In the genomic region with DNA sequence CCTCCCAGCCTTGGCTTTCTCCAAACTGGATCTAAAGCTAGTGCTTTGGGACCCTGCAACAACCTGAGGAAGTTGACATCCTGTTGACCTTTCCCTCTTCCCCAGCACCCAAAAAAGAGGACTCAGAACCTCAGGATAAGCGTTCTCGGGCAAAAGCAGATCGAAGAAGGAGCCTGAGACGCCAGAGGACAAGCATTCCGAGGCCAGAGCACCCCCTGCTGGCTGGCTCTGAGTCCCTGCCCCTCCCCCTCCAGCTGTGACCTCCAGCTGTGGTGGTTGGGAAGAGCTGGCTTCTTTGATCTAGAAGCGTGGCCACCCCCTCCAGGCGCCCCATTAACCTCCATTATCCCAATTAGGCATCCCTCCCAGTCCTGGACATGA, we compare ENCODE assay signal across 8 mouse cellular contexts. TPM values are rescaled to one million over a fixed set of nuclear protein-coding genes. Genes with fewer than 3 reads are reported as not detected.
DNase-seq lines count a peak whose midpoint lies in the region; ATAC-seq and TF ChIP-seq lines count a peak whose summit lies in the region.

No protein-coding gene starts in this region.

- no peaks in the 10 kb centered on the region for H3K79me3 ChIP-seq in C2C12 (ENCODE audit: low read depth)

- TF ChIP-seq EP300 in stomach, postnatal 0 days (optimal IDR thresholded peaks at IDR 0.05): no peak

- H3K4me2 ChIP-seq in heart, embryonic 15.5 days: peak overlapping the region; percentile 99
- H3K4me2 ChIP-seq in liver, embryonic 16.5 days (ENCODE audit: low read depth, low read length): peak overlapping the region; percentile 95
- peak overlapping the region; percentile 98 for H3K4me2 ChIP-seq in neural tube, embryonic 12.5 days (replicated peaks)
- peak overlapping the region; percentile 97 for H3K4me2 ChIP-seq in stomach, postnatal 0 days (replicated peaks; ENCODE audit: low read depth)

- TF ChIP-seq CTCF in C2C12 (IDR thresholded peaks at IDR 0.05; ENCODE audit: control insufficient read depth, insufficient read depth, insufficient read length): peak; percentile 98
- peak; percentile 74 for TF ChIP-seq CTCF in bone marrow macrophage, adult 2 months (IDR thresholded peaks at IDR 0.05; ENCODE audit: low read depth, low read length)
- TF ChIP-seq CTCF in stomach, postnatal 0 days (IDR thresholded peaks at IDR 0.05; ENCODE audit: low read depth): peak; percentile 97

- H3K4me1 ChIP-seq in bone marrow macrophage, adult 2 months (ENCODE audit: control insufficient read depth, insufficient read depth, low read length): peaks cover 4% of the 10 kb centered on the region
- H3K4me1 ChIP-seq in forebrain, embryonic 10.5 days: peaks cover 36% of the 10 kb centered on the region
- peaks cover 18% of the 10 kb centered on the region for H3K4me1 ChIP-seq in heart, embryonic 15.5 days (replicated peaks)
- peaks cover 23% of the 10 kb centered on the region for H3K4me1 ChIP-seq in liver, embryonic 16.5 days (ENCODE audit: control insufficient read depth, low read depth, low read length)
- H3K4me1 ChIP-seq in neural tube, embryonic 12.5 days: peaks cover 19% of the 10 kb centered on the region
- 0 out of 2 replicates have a peak, but pooled peaks cover 3% of the 10 kb centered on the region for H3K4me1 ChIP-seq in stomach, postnatal 0 days (replicated peaks; ENCODE audit: control insufficient read depth, insufficient read depth)

- peak overlapping the region; percentile 29 for H3K4me3 ChIP-seq in C2C12 (ENCODE audit: insufficient read depth, poor library complexity, severe bottlenecking)
- H3K4me3 ChIP-seq in bone marrow macrophage, adult 2 months (ENCODE audit: insufficient read depth, low read length): peak overlapping the region; percentile 53
- H3K4me3 ChIP-seq in forebrain, embryonic 10.5 days: peak overlapping the region; percentile 74
- H3K4me3 ChIP-seq in heart, embryonic 15.5 days: peak overlapping the region; percentile 75
- H3K4me3 ChIP-seq in liver, embryonic 16.5 days (ENCODE audit: low read depth, low read length): peak overlapping the region; percentile 63
- peak overlapping the region; percentile 55 for H3K4me3 ChIP-seq in neural tube, embryonic 12.5 days
- peak overlapping the region; percentile 64 for H3K4me3 ChIP-seq in stomach, postnatal 0 days (ENCODE audit: low read depth, low read length)

- peak overlapping the region; percentile 76 for H3K9ac ChIP-seq in heart, embryonic 15.5 days
- H3K9ac ChIP-seq in liver, embryonic 16.5 days (ENCODE audit: low read depth, low read length): peak overlapping the region; percentile 55
- peak overlapping the region; percentile 74 for H3K9ac ChIP-seq in neural tube, embryonic 12.5 days
- peak overlapping the region; percentile 70 for H3K9ac ChIP-seq in stomach, postnatal 0 days (ENCODE audit: low read length)

- ATAC-seq in heart, embryonic 15.5 days (replicated peaks; ENCODE audit: insufficient number of reproducible peaks, insufficient read depth, low FRiP score, low read depth): peak; percentile 79
- peak; percentile 74 for ATAC-seq in liver, embryonic 16.5 days (ENCODE audit: low read depth)
- peak; percentile 78 for ATAC-seq in neural tube, embryonic 12.5 days (ENCODE audit: low FRiP score, low read depth)
- ATAC-seq in stomach, postnatal 0 days (ENCODE audit: low FRiP score, low TSS enrichment): peak; percentile 80

- WGBS in forebrain, embryonic 10.5 days: under 1% methylated on average over 7 of the region's 7 CpGs
- WGBS in heart, embryonic 15.5 days: under 1% methylated on average over 7 of the region's 7 CpGs
- WGBS in liver, embryonic 16.5 days (ENCODE audit: insufficient replicate concordance): under 1% methylated on average over 7 of the region's 7 CpGs
- 0% methylated on average over 7 of the region's 7 CpGs for WGBS in neural tube, embryonic 12.5 days
- WGBS in stomach, postnatal 0 days: 3% methylated on average over 7 of the region's 7 CpGs

- no peaks in the 10 kb centered on the region for H3K36me3 ChIP-seq in C2C12 (ENCODE audit: control insufficient read depth, insufficient read depth)
- H3K36me3 ChIP-seq in forebrain, embryonic 10.5 days (replicated peaks): no peaks in the 10 kb centered on the region
- H3K36me3 ChIP-seq in heart, embryonic 15.5 days: no peaks in the 10 kb centered on the region
- no peaks in the 10 kb centered on the region for H3K36me3 ChIP-seq in liver, embryonic 16.5 days (ENCODE audit: control insufficient read depth, insufficient read depth)
- no peaks in the 10 kb centered on the region for H3K36me3 ChIP-seq in neural tube, embryonic 12.5 days
- H3K36me3 ChIP-seq in stomach, postnatal 0 days (ENCODE audit: control insufficient read depth, insufficient read depth, low read length): no peaks in the 10 kb centered on the region

- no peak overlapping the region for H3K27ac ChIP-seq in bone marrow macrophage, adult 2 months (ENCODE audit: insufficient read depth, low read depth, low read length)
- peak overlapping the region; percentile 86 for H3K27ac ChIP-seq in forebrain, embryonic 10.5 days
- H3K27ac ChIP-seq in heart, embryonic 15.5 days: peak overlapping the region; percentile 82
- no peak overlapping the region for H3K27ac ChIP-seq in liver, embryonic 16.5 days (ENCODE audit: low read length)
- H3K27ac ChIP-seq in neural tube, embryonic 12.5 days: no peak overlapping the region
- peak overlapping the region; percentile 79 for H3K27ac ChIP-seq in stomach, postnatal 0 days (replicated peaks)

- peak; percentile 83 for DNase-seq in forebrain, embryonic 10.5 days (ENCODE audit: extremely low spot score, low spot score)
- DNase-seq in kidney, postnatal 25 days: peak; percentile 92 to 94
- peak; percentile 92 for DNase-seq in stomach, postnatal 0 days (ENCODE audit: low spot score)

- TF ChIP-seq POLR2A in bone marrow macrophage, adult 2 months (IDR thresholded peaks at IDR 0.05; ENCODE audit: borderline replicate concordance, low read depth, low read length): no peak

- no peaks in the 10 kb centered on the region for H3K27me3 ChIP-seq in C2C12 (ENCODE audit: control insufficient read depth, insufficient read depth, insufficient read length)
- H3K27me3 ChIP-seq in forebrain, embryonic 10.5 days (ENCODE audit: poor library complexity, severe bottlenecking): peaks cover 34% of the 10 kb centered on the region
- peaks cover 3% of the 10 kb centered on the region; the same call in 1 of the 2 replicates for H3K27me3 ChIP-seq in heart, embryonic 15.5 days
- H3K27me3 ChIP-seq in liver, embryonic 16.5 days (ENCODE audit: control insufficient read depth, insufficient read depth, low read depth, low read length): peaks cover 8% of the 10 kb centered on the region
- no peaks in the 10 kb centered on the region; the same call in 1 of the 2 replicates for H3K27me3 ChIP-seq in neural tube, embryonic 12.5 days (replicated peaks)
- H3K27me3 ChIP-seq in stomach, postnatal 0 days (ENCODE audit: control insufficient read depth, insufficient read depth, low read length): no peaks in the 10 kb centered on the region

- H3ac ChIP-seq in C2C12 (ENCODE audit: control insufficient read depth, insufficient read length, low read depth): peak overlapping the region; percentile 66

- H3K79me2 ChIP-seq in C2C12 (ENCODE audit: control insufficient read depth, insufficient read depth): no peaks in the 10 kb centered on the region

- H3K9me3 ChIP-seq in forebrain, embryonic 10.5 days: no peaks in the 10 kb centered on the region
- H3K9me3 ChIP-seq in heart, embryonic 15.5 days (replicated peaks): no peaks in the 10 kb centered on the region
- no peaks in the 10 kb centered on the region for H3K9me3 ChIP-seq in liver, embryonic 16.5 days (replicated peaks; ENCODE audit: control insufficient read depth, low read length)
- H3K9me3 ChIP-seq in neural tube, embryonic 12.5 days: no peaks in the 10 kb centered on the region
- no peaks in the 10 kb centered on the region for H3K9me3 ChIP-seq in stomach, postnatal 0 days (ENCODE audit: control insufficient read depth, low read length)

RNA-seq across cellular contexts. Expression of a gene that starts 10.2 kb away (rescaled TPM):
- 10.8 TPM for polyA plus RNA-seq in C2C12 (2012; fragmentation: generic; extraction: Trizol)
- 0.25 TPM in 1 of 2 replicates, not detected in the other for polyA plus RNA-seq in bone marrow macrophage, adult 2 months (2012; ENCODE audit: insufficient read depth, insufficient read length, missing spikeins)
- 0.25 and 0.42 TPM in 2 replicates for polyA plus RNA-seq in forebrain, embryonic 10.5 days (2016; fragmentation: Nextera tagmentation; extraction: Ambion mirVana)
- 0.15 and 0.22 TPM in 2 replicates for polyA plus RNA-seq in heart, embryonic 15.5 days (2015; fragmentation: Nextera tagmentation; extraction: Ambion mirVana)
- 0.02 TPM in 1 of 2 replicates, not detected in the other for polyA plus RNA-seq in liver, embryonic 16.5 days (2015; fragmentation: Nextera tagmentation; extraction: Ambion mirVana)
- polyA plus RNA-seq in neural tube, embryonic 12.5 days (2016; fragmentation: Nextera tagmentation; extraction: Ambion mirVana): 0.57 and 0.81 TPM in 2 replicates
- polyA plus RNA-seq in stomach, postnatal 0 days (2015; fragmentation: Nextera tagmentation; extraction: Ambion mirVana): 0.40 and 0.41 TPM in 2 replicates

RNA-seq across cellular contexts. Expression of a gene that starts 26.6 kb away (rescaled TPM):
- 217 TPM for polyA plus RNA-seq in C2C12 (2012; fragmentation: generic; extraction: Trizol)
- 35.7 and 39.7 TPM in 2 replicates for polyA plus RNA-seq in bone marrow macrophage, adult 2 months (2012; ENCODE audit: insufficient read depth, insufficient read length, missing spikeins)
- 141 and 144 TPM in 2 replicates for polyA plus RNA-seq in forebrain, embryonic 10.5 days (2016; fragmentation: Nextera tagmentation; extraction: Ambion mirVana)
- 39.1 and 52.4 TPM in 2 replicates for polyA plus RNA-seq in heart, embryonic 15.5 days (2015; fragmentation: Nextera tagmentation; extraction: Ambion mirVana)
- polyA plus RNA-seq in liver, embryonic 16.5 days (2015; fragmentation: Nextera tagmentation; extraction: Ambion mirVana): 39.3 and 42.4 TPM in 2 replicates
- polyA plus RNA-seq in neural tube, embryonic 12.5 days (2016; fragmentation: Nextera tagmentation; extraction: Ambion mirVana): 51.3 and 53.2 TPM in 2 replicates
- polyA plus RNA-seq in stomach, postnatal 0 days (2015; fragmentation: Nextera tagmentation; extraction: Ambion mirVana): 21.1 and 21.7 TPM in 2 replicates

RNA-seq across cellular contexts. Expression of a gene that starts 28.8 kb away (rescaled TPM):
- 13.4 TPM for polyA plus RNA-seq in C2C12 (2012; fragmentation: generic; extraction: Trizol)
- polyA plus RNA-seq in bone marrow macrophage, adult 2 months (2012; ENCODE audit: insufficient read depth, insufficient read length, missing spikeins): 43.8 and 47.0 TPM in 2 replicates
- polyA plus RNA-seq in forebrain, embryonic 10.5 days (2016; fragmentation: Nextera tagmentation; extraction: Ambion mirVana): 9.7 and 9.9 TPM in 2 replicates
- polyA plus RNA-seq in heart, embryonic 15.5 days (2015; fragmentation: Nextera tagmentation; extraction: Ambion mirVana): 4.7 and 5.0 TPM in 2 replicates
- polyA plus RNA-seq in liver, embryonic 16.5 days (2015; fragmentation: Nextera tagmentation; extraction: Ambion mirVana): 3.7 TPM in 2 replicates
- polyA plus RNA-seq in neural tube, embryonic 12.5 days (2016; fragmentation: Nextera tagmentation; extraction: Ambion mirVana): 6.9 and 7.7 TPM in 2 replicates
- polyA plus RNA-seq in stomach, postnatal 0 days (2015; fragmentation: Nextera tagmentation; extraction: Ambion mirVana): 4.4 and 4.7 TPM in 2 replicates

RNA-seq across cellular contexts. Expression of a gene that starts 45.6 kb away (rescaled TPM):
- polyA plus RNA-seq in C2C12 (2012; fragmentation: generic; extraction: Trizol): 152 TPM
- polyA plus RNA-seq in bone marrow macrophage, adult 2 months (2012; ENCODE audit: insufficient read depth, insufficient read length, missing spikeins): 41.5 and 46.2 TPM in 2 replicates
- polyA plus RNA-seq in forebrain, embryonic 10.5 days (2016; fragmentation: Nextera tagmentation; extraction: Ambion mirVana): 127 and 128 TPM in 2 replicates
- polyA plus RNA-seq in heart, embryonic 15.5 days (2015; fragmentation: Nextera tagmentation; extraction: Ambion mirVana): 47.9 and 69.2 TPM in 2 replicates
- polyA plus RNA-seq in liver, embryonic 16.5 days (2015; fragmentation: Nextera tagmentation; extraction: Ambion mirVana): 34.0 and 39.3 TPM in 2 replicates
- 90.4 and 94.9 TPM in 2 replicates for polyA plus RNA-seq in neural tube, embryonic 12.5 days (2016; fragmentation: Nextera tagmentation; extraction: Ambion mirVana)
- 39.7 and 44.8 TPM in 2 replicates for polyA plus RNA-seq in stomach, postnatal 0 days (2015; fragmentation: Nextera tagmentation; extraction: Ambion mirVana)

RNA-seq across cellular contexts. Expression of a gene that starts 51.2 kb away (rescaled TPM):
- polyA plus RNA-seq in C2C12 (2012; fragmentation: generic; extraction: Trizol): 378 TPM
- polyA plus RNA-seq in bone marrow macrophage, adult 2 months (2012; ENCODE audit: insufficient read depth, insufficient read length, missing spikeins): 542 and 550 TPM in 2 replicates
- 311 and 331 TPM in 2 replicates for polyA plus RNA-seq in forebrain, embryonic 10.5 days (2016; fragmentation: Nextera tagmentation; extraction: Ambion mirVana)
- polyA plus RNA-seq in heart, embryonic 15.5 days (2015; fragmentation: Nextera tagmentation; extraction: Ambion mirVana): 261 and 296 TPM in 2 replicates
- 107 and 108 TPM in 2 replicates for polyA plus RNA-seq in liver, embryonic 16.5 days (2015; fragmentation: Nextera tagmentation; extraction: Ambion mirVana)
- 373 and 404 TPM in 2 replicates for polyA plus RNA-seq in neural tube, embryonic 12.5 days (2016; fragmentation: Nextera tagmentation; extraction: Ambion mirVana)
- 321 and 336 TPM in 2 replicates for polyA plus RNA-seq in stomach, postnatal 0 days (2015; fragmentation: Nextera tagmentation; extraction: Ambion mirVana)

Comparison
In these comparisons a context has a peak if more than half of its experiments do, and no peak if none do; other contexts are left out.
1. H3K27ac ChIP-seq: peak in forebrain, embryonic 10.5 days (single experiment), heart, embryonic 15.5 days (single experiment) and stomach, postnatal 0 days (single experiment); none in bone marrow macrophage, adult 2 months (single experiment), liver, embryonic 16.5 days (single experiment) and neural tube, embryonic 12.5 days (single experiment).
2. Peak in every context shown above with its lines, with median percentiles within 50 percentile points of each other: H3K4me3 ChIP-seq, CTCF ChIP-seq, DNase-seq, ATAC-seq, H3K4me2 ChIP-seq and H3K9ac ChIP-seq.